Mouse (Mus musculus): ENCODE results near the gene Stxbp6. TPM values are rescaled to one million over a fixed set of nuclear protein-coding genes. Genes with fewer than 3 reads are reported as not detected.

Gene Stxbp6
- total RNA-seq, 2 experiments from 2014 or later = 9.5 to 11.8 TPM

GRCm38 (mm10) chr12:44839594-44840373, 234.7 kb downstream of the Stxbp6 start:
- no peak for DNase-seq (ENCODE audit: low spot score in 2 of 2)

- DNase-seq (ENCODE audit: low spot score in 2 of 2) = no peak
These were observed 238.5 kb downstream of the Stxbp6 start for GRCm38 (mm10) chr12:44835879-44836467.

- DNase-seq (ENCODE audit: low spot score in 2 of 2) = no peak
These were observed 262.6 kb downstream of the Stxbp6 start for GRCm38 (mm10) chr12:44811895-44812294.

- no peak for DNase-seq (ENCODE audit: low spot score in 2 of 2)
These were observed 270.3 kb downstream of the Stxbp6 start for GRCm38 (mm10) chr12:44804213-44804612.
